Mouse (Mus musculus) testis, postnatal 14 days (tissue): ENCODE data around the gene F5.
"Not testable (repeated sequence)": the region's sequence is repeated elsewhere in the genome, so short reads cannot be mapped to it uniquely, and the experiment has no call there.

Source experiments
- DNase-seq: peaks from one replicate; pipeline ENCODE4 v3.0.0; 2021; ENCODE audit warnings: low spot score

F5 gene

DNA sequence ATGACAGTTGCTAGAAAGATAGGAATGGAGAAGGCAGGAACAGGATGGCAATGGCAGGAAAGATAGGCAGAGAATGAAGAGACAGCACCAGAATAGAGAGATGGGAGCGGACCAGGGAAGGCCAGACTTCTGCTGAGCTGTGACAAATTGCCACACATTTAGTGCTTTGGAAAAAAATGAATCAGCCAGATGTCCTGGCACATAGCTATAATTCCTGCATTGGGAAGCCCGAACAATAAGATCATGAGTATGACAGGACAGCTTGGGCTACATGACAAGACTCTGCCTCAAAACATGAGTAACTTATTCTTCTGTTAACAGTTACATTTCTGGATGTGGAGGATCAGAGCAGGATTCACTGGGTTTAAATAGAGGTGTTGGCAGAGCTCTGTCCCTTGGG, 8.1 kb downstream of the F5 start:
- DNase-seq, result no peak

DNA sequence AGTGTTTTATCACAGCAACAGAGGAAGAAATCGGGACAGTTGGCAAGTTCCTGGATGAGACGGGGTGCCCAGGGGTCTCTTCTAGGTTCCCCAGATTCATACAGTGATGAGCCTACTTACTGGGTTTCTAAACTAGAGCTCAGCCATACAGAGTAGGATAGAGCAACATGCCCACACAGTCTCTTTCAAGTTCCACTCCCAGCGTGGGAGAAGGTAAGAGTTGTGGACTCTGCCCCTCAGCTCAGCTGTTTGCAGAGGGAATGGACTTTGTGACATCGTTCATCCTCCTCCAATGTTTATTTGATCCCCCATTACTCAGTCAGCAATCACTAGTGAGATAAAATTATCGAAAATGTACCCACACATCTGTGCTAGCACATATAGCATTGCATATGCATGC, 11.1 kb downstream of the F5 start:
- no peak for DNase-seq

DNA sequence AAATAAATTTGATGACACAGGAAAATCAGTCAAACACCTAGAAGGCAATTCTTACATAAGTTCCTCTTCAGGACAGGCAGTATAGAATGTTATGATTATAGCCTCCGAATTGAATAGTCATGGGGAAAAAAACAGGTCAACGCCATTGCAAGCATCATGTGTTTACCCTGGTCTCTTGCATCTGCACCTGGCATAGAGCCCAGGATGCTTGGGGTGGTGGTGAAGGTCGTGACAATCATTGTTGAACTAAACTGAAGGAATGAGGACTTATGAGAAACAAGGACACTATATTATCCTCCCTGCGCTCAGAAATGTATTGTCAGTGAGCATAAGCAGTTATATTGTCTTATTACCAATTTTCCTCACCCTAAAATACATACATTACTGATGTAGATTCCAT, 17.2 kb downstream of the F5 start:
- DNase-seq, result no peak

DNA sequence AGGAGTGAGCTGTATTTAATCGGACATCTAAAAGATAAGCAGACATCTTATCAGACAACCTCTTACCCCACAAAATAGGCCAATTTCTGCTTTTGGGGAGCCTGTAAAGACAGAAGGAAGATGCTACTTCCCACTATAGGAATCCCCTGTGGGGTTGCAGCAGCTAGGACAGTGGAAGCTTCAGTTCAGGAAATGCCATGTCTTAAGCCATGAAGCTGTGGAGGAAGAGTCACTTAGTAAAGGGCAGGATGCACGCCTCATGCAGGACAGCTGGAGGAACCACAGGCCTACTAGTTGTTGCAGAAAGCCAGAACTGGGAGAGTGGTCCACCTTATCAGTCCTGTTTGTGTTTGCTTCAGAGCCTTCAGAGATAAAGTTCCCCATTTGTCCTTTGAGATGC, 18.8 kb downstream of the F5 start:
- no peak for DNase-seq

DNA sequence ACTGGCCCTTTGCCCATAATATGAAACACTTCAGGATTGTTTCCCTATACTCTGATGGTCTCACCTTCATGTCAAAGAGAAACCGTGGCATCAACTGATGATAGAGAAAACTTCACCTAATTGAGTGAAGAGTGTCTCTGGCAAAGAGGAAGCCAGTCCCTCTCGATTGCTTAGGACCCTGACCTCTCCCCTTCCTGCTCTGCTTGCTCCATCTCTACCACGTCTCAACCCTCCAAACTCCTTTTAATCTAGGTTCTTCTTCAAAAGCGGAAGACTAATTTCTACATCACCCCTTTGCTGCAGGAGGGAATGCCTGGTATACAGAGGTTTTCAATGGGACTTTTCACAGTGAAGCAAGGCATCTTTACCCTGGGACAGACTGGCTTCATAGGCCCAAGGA, 21.5 kb downstream of the F5 start:
- no peak for DNase-seq

DNA sequence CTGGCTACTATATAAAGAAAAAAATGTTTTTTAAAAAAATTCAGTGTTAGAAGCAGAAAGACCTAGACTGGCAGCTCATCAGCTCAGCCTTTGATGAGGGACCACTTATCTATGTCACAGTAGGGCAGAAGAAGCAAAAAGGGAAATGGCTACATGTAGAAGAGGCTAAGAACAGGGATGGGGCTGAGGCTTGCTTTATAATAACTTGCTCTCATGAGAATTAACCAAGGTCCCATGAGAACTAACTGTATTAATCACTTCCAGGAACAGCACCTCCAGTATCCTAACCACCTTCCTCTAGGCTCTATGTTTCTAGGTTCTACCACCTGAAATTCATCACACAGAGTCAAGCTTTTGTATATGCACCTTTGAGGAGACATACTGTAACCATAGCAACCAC, 25.2 kb downstream of the F5 start:
- DNase-seq, result no peak

DNA sequence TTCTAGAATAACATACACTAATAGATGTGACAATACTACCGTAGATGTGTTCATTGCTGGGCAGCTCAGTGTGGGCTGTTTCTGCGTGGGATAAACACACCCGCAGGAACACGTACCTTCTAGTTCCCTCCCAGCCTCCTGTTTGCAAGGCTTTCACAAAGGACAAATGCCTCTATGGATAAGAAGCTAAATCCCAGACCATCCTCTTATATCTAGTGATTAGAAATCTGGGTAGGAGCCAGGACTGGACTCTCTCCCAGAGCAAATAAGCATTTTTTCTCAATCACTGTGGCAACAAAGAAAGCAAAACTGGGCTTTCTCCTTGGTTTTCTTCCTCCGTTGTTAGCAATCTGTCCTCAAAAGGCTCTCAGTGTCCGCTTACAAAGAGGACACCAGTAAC, 26.8 kb downstream of the F5 start:
- DNase-seq, result peak; percentile 64

DNA sequence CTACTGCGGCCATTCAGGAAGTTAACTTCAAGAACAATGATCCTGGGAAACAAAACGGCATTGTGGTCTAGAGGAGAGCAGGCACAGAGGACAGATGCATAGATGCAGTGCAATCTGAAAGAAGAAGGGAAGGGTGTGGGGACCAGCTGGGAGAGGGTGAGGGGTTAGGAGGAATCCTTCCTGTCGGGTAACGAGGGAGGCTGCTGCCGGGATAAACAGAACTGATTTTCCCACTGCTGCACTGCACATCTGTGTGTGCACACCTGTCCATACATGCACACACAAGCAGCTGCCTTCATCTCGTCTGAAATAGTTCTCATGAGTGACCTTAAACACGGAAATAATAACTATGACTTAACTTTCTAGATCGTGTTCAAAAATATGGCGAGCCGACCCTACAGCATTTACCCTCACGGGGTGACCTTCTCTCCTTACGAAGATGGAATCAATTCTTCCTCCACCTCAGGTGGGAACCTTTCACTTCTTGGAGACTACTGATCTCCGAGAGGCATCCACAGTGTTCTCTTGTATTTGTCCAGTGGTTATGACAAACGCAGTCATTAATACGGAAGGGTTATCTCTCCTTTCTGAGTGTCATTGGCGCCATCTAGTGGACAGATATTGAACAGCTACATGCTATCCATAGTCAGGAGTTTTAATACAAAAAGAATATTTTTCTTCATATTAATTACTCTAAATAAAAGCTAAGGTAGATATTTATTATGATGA, 32.7 kb downstream of the F5 start:
- DNase-seq, result peak; percentile 46

DNA sequence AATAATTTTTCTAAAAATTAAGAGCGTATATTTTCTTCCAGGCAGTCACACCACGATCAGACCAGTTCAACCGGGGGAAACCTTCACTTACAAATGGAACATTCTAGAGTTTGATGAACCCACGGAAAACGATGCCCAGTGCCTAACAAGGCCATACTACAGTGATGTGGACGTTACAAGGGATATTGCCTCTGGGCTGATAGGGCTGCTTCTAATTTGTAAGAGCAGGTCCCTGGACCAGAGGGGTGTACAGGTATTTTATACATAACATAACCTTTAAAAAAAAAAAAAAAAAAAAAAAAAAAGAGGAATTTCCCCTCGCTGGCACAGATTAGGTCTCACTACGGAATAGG, 33.2 kb downstream of the F5 start:
- no peak for DNase-seq

DNA sequence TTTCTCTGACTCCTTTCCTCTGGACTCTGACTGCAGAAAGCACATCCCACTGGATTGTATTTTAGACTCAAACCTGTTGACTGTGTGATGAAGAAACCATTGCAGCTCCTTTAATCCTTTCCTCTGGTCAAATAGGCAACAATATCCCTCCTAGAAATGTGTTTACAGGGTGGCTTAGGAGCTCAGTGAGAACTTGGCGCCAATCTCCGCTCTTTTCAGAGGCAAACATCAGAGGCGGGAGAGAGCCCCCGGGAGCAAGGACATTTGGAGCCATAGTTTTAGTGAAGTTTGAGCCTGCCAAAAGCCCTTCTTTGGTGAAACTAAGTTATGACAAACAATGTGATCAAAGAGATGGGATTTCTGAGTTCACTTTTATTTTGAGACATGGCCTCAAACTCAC, 33.7 kb downstream of the F5 start:
- no peak for DNase-seq

DNA sequence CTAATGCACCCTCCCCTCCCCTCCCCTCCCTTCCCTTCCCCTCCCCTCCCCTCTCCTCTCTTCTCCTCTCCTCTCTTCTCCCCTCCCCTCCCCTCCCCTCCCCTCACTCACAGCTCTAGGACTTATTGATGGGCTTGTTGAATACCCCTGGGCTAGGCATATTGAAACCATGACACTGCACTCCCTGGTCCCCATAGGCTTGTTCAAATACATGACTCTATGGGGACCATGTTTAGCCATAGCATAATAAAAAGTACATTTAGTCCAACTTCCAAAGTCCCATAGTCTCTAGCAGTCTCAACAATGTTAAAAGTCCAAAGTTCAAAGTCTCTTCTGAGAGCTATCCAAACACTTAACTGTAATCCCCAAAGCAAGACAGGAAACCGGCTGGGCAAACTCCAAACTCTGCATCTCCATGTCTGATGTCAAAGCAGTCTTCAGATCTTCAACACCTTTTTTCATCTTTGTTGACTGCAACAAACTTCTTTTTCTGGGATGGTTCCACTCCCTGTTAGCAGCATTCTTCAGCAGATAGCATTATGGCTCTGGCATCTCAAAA, 35.4 kb downstream of the F5 start:
- DNase-seq, result no peak

DNA sequence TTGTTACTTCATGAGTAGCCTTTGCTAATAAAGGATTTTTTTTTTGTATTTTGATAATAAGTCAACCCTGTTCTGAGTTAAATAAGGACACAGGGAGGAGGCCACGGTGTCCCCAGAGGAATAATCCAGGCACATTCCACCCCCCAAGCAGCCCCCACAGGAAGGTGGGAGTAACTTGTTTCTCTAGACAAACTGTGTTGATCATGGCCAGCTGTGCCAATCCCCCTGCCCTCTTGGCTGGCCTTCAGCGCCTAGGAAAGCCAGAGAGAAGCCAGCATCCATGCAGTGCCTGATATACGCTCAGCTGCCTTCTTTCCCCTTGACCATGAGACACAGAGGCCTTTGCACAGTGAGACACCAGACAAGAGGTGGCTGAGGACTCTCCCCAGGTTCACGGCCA, 47.9 kb downstream of the F5 start:
- DNase-seq, result peak; percentile 87

DNA sequence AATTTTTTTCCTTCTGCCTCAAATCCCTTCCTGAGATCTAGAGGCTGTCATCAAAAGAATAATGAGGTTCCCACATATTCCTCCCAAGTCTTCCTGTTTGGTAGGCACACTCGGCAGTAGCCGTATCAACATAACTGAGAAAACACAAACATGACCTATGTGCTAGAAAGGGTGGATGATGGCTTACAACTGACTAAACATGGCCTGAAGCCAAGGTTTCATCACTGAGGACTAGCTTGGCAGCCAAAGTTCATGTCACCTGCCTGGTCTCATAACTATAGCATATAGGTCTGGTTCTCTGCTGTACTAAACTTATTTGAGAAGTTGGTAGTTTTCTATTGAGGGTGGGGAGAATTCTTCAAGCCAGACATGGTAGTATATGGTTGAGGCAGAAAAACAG, 56.8 kb downstream of the F5 start:
- DNase-seq, result no peak

DNA sequence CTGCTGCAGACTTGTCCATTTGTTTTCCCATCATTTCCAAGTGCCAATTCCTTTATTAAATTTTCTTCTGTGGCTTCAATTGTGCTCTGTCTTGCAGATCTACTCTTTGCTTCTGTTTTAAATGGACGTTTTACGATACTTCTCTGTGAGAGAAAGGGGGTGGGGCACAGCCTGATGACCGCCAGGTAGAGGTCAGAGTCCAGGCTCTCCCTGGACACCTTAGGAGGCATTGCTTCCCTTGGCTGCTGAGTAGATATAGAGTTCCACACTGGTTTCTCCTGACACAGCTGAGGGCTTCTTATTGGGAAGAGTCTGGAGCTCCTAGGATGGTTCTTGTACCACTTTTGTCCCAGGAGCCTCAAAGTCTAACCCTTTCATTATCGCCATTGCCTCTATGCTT, 59.3 kb downstream of the F5 start:
- DNase-seq, result no peak

DNA sequence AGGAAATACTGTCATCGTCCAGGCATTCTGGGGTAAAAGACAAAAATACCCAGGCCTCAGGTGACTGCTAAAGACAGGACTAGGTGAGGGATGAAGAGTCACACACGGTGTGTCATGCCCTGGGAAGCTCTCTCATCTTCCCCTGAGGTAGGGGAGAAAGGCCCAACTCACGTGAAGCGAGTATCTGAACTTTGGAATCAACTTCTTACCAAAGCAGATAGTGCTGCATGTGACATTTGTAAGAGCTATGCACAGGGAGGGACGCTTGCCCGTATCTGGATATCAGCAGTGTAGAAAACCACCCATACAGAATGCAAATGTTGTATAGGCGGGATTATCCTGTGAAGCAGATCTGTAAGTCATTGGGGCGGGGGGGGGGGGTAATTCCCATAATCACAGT, 61.0 kb downstream of the F5 start:
- DNase-seq, result no peak

DNA sequence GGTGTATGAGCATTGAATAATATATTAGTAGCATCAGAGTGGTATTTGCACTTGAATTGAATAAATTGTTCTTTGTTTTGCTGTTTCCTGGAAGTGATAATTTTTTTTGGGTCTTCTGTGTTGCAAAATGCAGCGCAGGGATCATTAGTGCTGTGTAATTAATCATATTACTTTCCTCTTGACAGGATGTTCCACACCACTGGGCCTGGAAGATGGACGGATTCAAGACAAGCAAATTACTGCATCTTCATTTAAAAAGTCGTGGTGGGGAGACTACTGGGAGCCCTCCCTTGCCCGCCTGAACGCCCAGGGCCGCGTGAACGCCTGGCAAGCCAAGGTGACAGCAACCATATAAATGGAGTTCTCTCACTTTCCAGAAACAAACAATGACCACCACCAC, 62.6 kb downstream of the F5 start:
- DNase-seq, result no peak

DNA sequence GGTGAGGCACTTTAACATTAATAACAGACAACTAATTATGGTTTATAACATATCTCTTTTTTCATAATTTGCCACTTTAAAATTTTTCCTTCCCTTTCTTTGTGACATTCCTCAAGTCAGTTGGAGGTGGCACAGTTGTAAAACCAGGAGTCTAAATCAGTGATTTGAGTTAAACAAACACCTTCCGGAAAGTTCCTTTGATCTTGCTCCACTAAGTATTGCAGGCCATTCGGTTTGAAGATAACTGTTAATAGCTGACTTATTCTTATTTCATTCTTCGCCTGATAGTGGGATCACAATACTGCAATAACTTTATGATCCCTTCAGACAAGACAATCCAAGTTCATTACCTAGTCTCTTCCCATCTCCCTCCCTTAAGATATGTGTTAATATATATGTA, 63.5 kb downstream of the F5 start:
- no peak for DNase-seq

DNA sequence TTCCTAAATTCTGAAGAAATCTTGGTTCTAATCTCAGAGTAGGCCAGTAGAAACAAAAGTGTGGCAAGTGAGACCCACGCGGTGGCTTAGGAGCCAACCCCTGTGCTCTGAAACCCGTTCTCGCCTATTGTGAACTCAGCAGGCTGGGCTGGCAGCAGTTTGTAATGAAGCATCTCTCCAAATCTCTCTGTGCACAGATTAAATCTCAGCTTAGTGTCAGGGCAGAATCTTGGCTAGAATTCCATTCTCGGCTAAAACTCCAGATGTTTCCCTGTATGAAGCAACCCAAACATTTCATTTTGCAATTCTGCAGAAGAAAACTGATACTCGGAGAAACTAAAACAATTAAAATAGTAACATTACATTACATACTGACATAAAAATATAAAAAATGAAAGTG, 63.9 kb downstream of the F5 start:
- no peak for DNase-seq

DNA sequence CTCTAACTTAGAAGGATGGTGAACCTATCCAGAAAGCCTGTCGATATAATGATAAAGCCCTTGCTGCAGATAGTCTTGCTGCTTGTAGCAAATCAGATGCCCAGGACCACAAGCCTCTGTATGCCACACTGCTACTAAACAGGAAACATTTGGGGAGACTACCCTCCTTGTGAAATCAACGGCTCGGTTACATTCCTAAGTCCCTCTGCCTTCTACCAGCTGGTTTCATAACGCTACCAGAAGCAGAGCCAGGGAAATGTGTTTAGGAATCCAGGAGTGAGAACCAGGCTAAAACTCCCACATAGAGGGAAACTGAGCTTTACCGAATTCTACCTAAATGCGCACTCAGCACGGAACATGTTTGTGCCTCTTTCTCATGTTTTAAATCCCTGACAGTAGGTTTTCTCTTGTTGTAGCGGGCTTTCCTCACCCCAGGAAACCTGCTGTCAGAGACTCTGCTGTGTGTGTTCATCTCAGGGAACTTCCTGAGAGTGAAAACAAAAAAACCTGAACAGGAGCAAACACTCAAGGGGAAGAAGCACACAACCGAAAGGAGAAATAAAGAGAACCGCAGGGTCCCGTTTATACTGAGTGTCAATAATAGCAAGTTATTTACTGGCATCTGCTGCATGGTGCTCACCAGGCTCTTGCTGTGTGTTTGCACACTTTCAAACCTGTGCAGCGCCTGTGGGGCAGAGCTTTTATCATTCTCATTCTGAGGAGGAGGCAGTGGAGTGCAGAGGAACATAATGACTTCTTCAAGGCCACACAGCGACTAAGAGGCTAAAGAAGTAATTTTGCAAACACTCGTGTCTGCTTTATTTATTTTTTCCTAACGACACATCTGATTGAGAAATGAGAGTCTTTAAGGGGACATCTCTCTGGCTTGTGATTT, 66.4 kb downstream of the F5 start:
- DNase-seq, result peak; percentile 35

DNA sequence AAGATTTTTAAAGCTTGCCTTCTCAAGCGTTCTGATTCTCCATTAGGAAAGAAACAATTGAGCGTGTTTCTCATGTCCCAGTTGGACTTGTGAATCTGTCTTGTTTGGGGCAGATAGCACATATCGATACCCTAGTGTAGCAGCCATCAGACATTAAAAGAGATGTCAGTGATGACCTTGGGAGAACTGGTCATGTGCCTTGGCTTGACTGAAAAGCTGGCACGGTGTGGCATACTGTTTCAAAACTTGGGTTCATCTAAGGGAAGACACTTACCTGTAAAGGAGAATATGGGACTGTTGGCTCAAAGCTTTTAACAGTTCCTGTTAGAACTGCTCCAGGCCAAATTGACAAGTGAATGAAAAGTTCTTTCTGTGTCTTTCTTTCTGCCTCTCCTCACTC, 68.6 kb downstream of the F5 start:
- no peak for DNase-seq

DNA sequence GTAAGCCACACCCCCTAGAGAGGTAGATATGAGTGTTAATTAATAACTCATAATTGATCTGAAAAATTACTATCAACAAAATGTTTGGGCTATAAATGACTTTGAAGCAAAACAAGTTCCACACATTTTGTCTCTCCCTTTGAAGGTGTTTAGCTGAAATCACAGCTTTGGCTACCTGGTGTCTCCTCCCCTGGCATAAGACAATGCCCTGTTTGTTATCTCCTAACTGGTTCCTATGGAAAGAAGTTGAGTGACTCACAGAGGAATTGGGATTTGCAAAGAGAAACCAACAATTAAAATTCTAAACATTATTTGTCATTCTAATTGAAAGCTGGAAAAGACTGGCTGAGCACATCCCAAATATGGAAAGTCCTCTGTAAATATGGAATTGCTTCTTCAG, 71.5 kb downstream of the F5 start:
- DNase-seq, result no peak

DNA sequence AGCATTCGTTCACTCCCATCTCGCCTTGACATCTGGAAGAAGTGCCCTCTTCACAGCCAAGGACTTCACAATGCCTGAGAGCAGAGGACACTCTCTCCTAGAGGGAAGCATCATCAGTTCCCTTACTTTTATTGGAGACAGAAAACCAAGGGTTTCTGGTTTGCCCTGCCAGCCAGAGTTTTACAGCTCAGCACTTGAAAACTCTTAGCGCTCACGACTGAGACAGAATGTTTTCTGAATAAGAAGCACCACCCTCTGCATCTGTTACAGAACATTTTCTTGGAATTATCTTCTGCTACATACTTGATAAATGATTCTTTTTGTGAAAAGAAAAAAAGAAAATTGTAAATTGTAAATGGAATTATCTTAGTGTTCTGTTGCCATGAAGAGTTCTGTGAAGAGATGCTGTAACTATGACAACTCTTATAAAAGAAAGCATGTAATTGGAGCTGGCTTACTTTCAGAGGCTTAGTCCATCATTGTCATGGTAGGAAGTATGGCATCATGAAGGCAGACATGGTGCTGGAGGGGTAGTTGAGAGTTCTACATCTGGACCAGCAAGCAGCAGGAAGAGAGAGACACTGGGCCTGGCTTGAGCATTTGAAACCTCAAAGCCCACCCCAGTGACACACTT, 80.4 kb downstream of the F5 start:
- not testable (repeated sequence) for DNase-seq

DNA sequence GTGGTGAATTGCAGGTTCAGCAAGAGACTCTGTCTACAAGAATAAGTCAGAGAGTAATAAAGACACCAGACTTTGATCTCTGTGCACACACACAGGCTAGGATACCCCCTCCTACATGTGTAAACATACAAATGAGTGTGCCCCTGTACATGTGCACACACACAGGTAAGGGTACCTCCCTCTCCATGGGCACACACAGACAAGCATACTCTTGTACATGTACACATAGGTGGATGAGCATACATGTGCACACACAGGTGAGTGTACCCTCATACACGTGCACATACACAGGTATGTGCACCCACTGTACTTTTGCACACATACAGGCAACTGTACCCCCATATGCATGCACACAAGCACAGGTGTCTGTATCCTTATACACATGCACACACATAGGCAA, 81.8 kb downstream of the F5 start:
- DNase-seq, result no peak
